8 mouse cellular contexts compared by ENCODE assay signal in genomic region chr2:180657394-180658013, GRCm38 (mm10). TPM values are rescaled to one million over a fixed set of nuclear protein-coding genes. Genes with fewer than 3 reads are reported as not detected.
A peak's percentile ranks its signal among the peaks of the same experiment; 100 is the strongest.
DNase-seq lines count a peak whose midpoint lies in the region; ATAC-seq and TF ChIP-seq lines count a peak whose summit lies in the region.

No protein-coding gene starts in this region.

- DNase-seq in B cell, adult 2 months, result peak; percentile 74 to 75
- DNase-seq in adrenal gland, adult (ENCODE audit: inconsistent age in 2 of 2, low spot score in 1 of 2), result peak; percentile 64 to 90
- peak; percentile 82 for DNase-seq in embryo, embryonic 11 days
- DNase-seq in gastrocnemius, postnatal 4 days (ENCODE audit: low spot score in 2 of 2), result peak; percentile 53 to 70
- DNase-seq in liver, adult 2 months (ENCODE audit: extremely low read depth, low read depth, low spot score), result peak; percentile 69
- DNase-seq in natural killer cell, adult 2 months (ENCODE audit: low spot score in 2 of 2), result peak; percentile 29 to 60

- H3K4me1 ChIP-seq in kidney, embryonic 14.5 days (ENCODE audit: control insufficient read depth, insufficient read depth, low read length), result 0 out of 2 replicates have a peak, but pooled peaks cover 3% of the 10 kb centered on the region
- no peaks in the 10 kb centered on the region for H3K4me1 ChIP-seq in liver, adult 2 months (ENCODE audit: control insufficient read depth, insufficient read depth, low read length)
- no peaks in the 10 kb centered on the region for H3K4me1 ChIP-seq in stomach, embryonic 15.5 days

- TF ChIP-seq CTCF in liver, adult 2 months (IDR thresholded peaks at IDR 0.05; ENCODE audit: low read depth, low read length), result peak; percentile 78

- no peak overlapping the region for H3K9ac ChIP-seq in kidney, embryonic 14.5 days (ENCODE audit: low read depth, low read length)
- no peak overlapping the region for H3K9ac ChIP-seq in liver, adult 2 months (ENCODE audit: low read depth, low read length)
- no peak overlapping the region for H3K9ac ChIP-seq in stomach, embryonic 15.5 days

- no peak overlapping the region for H3K27ac ChIP-seq in kidney, embryonic 14.5 days (ENCODE audit: low read depth, low read length)
- no peak overlapping the region for H3K27ac ChIP-seq in liver, adult 2 months (replicated peaks; ENCODE audit: insufficient read depth, low read depth, low read length)
- H3K27ac ChIP-seq in stomach, embryonic 15.5 days, result no peak overlapping the region

- TF ChIP-seq POLR2A in liver, adult 2 months (IDR thresholded peaks at IDR 0.05; ENCODE audit: extremely low read depth, insufficient read depth, low read length), result no peak

- H3K36me3 ChIP-seq in kidney, embryonic 14.5 days (ENCODE audit: control insufficient read depth, insufficient read depth, low read length), result peaks cover 17% of the 10 kb centered on the region
- peaks cover 8% of the 10 kb centered on the region; the same call in 1 of the 2 replicates for H3K36me3 ChIP-seq in liver, adult 2 months (ENCODE audit: control insufficient read depth, insufficient read depth, low read length)
- peaks cover 11% of the 10 kb centered on the region; the same call in 1 of the 2 replicates for H3K36me3 ChIP-seq in stomach, embryonic 15.5 days

- peak; percentile 64; the same call in 1 of the 2 replicates for ATAC-seq in kidney, embryonic 14.5 days (ENCODE audit: low FRiP score, low TSS enrichment)
- ATAC-seq in stomach, embryonic 15.5 days (ENCODE audit: insufficient read depth, low FRiP score, low read depth), result peak; percentile 79; the same call in 1 of the 2 replicates

- no peaks in the 10 kb centered on the region for H3K9me3 ChIP-seq in kidney, embryonic 14.5 days (ENCODE audit: control insufficient read depth, low read length)
- H3K9me3 ChIP-seq in stomach, embryonic 15.5 days, result no peaks in the 10 kb centered on the region

- 76% methylated on average over 4 of the region's 4 CpGs for WGBS in kidney, embryonic 14.5 days
- WGBS in liver, adult 2 months, result 74% methylated on average over 4 of the region's 4 CpGs
- 77% methylated on average over 4 of the region's 4 CpGs for WGBS in stomach, embryonic 15.5 days

- H3K4me3 ChIP-seq in kidney, embryonic 14.5 days (ENCODE audit: low read length), result no peak overlapping the region
- H3K4me3 ChIP-seq in liver, adult 2 months (ENCODE audit: insufficient read depth, low read depth, low read length), result no peak overlapping the region
- H3K4me3 ChIP-seq in stomach, embryonic 15.5 days (replicated peaks), result no peak overlapping the region

- no peaks in the 10 kb centered on the region for H3K27me3 ChIP-seq in kidney, embryonic 14.5 days (ENCODE audit: control insufficient read depth, insufficient read depth, low read length)
- no peaks in the 10 kb centered on the region for H3K27me3 ChIP-seq in liver, adult 2 months (ENCODE audit: control insufficient read depth, insufficient read depth, low read length)
- no peaks in the 10 kb centered on the region for H3K27me3 ChIP-seq in stomach, embryonic 15.5 days (replicated peaks)

- no peaks in the 10 kb centered on the region for H3K79me2 ChIP-seq in liver, adult 2 months (ENCODE audit: control insufficient read depth, insufficient read depth, low read length)

- no peak overlapping the region for H3K4me2 ChIP-seq in kidney, embryonic 14.5 days (replicated peaks; ENCODE audit: low read depth, low read length)
- H3K4me2 ChIP-seq in stomach, embryonic 15.5 days, result no peak overlapping the region

RNA-seq across cellular contexts. Expression of gene Tcfl5, which starts 15.0 kb away (rescaled TPM):
- 1 to 10 TPM in 1 of 2 experiments, under 1 TPM in 1; 0.93 to 1.3 TPM for total RNA-seq in gastrocnemius, postnatal 4 days (2021)
- 0.22 and 0.40 TPM in 2 replicates for polyA plus RNA-seq in kidney, embryonic 14.5 days (2014; fragmentation: Nextera tagmentation; extraction: Ambion mirVana)
- total RNA-seq in liver, adult 2 months (2014; rRNA removed), result not detected in 2 replicates
- not detected in 2 replicates for polyA plus RNA-seq in liver, adult 2 months (2012; rRNA removed)
- 0.12 and 0.21 TPM in 2 replicates for polyA plus RNA-seq in stomach, embryonic 15.5 days (2015; fragmentation: Nextera tagmentation; extraction: Ambion mirVana)

RNA-seq across cellular contexts. Expression of gene Dido1, which starts 52.3 kb away (rescaled TPM):
- 10 to 100 TPM; 37.9 to 41.3 TPM for total RNA-seq in gastrocnemius, postnatal 4 days (2021)
- 25.6 and 39.5 TPM in 2 replicates for polyA plus RNA-seq in kidney, embryonic 14.5 days (2014; fragmentation: Nextera tagmentation; extraction: Ambion mirVana)
- 26.0 and 27.1 TPM in 2 replicates for total RNA-seq in liver, adult 2 months (2014; rRNA removed)
- 7.3 and 10.0 TPM in 2 replicates for polyA plus RNA-seq in liver, adult 2 months (2012; rRNA removed)
- 25.2 and 26.8 TPM in 2 replicates for polyA plus RNA-seq in stomach, embryonic 15.5 days (2015; fragmentation: Nextera tagmentation; extraction: Ambion mirVana)

RNA-seq across cellular contexts. Expression of gene Gid8, which starts 52.4 kb away (rescaled TPM):
- 10 to 100 TPM; 55.3 to 63.3 TPM for total RNA-seq in gastrocnemius, postnatal 4 days (2021)
- polyA plus RNA-seq in kidney, embryonic 14.5 days (2014; fragmentation: Nextera tagmentation; extraction: Ambion mirVana), result 54.3 and 62.9 TPM in 2 replicates
- total RNA-seq in liver, adult 2 months (2014; rRNA removed), result 52.4 and 54.7 TPM in 2 replicates
- polyA plus RNA-seq in liver, adult 2 months (2012; rRNA removed), result 23.6 and 24.3 TPM in 2 replicates
- polyA plus RNA-seq in stomach, embryonic 15.5 days (2015; fragmentation: Nextera tagmentation; extraction: Ambion mirVana), result 61.4 TPM in 2 replicates

RNA-seq across cellular contexts. Expression of gene Col9a3, which starts 59.9 kb away (rescaled TPM):
- 1 to 10 TPM; 2.2 to 2.7 TPM for total RNA-seq in gastrocnemius, postnatal 4 days (2021)
- polyA plus RNA-seq in kidney, embryonic 14.5 days (2014; fragmentation: Nextera tagmentation; extraction: Ambion mirVana), result 4.4 and 6.4 TPM in 2 replicates
- total RNA-seq in liver, adult 2 months (2014; rRNA removed), result 0.27 TPM in 1 of 2 replicates, not detected in the other
- 0.12 and 0.14 TPM in 2 replicates for polyA plus RNA-seq in liver, adult 2 months (2012; rRNA removed)
- 9.3 and 15.2 TPM in 2 replicates for polyA plus RNA-seq in stomach, embryonic 15.5 days (2015; fragmentation: Nextera tagmentation; extraction: Ambion mirVana)
